Mouse (Mus musculus) testis, adult 2 months (tissue): ENCODE measurements around the gene Tmtc4.

Experiments used
- CTCF ChIP-seq: fragments of 200-500 bp; IDR thresholded peaks from 2 replicates; pipeline ENCODE4 v1.5.1; 2012; ENCODE audit warnings: low read depth, mild to moderate bottlenecking, inconsistent platforms, low read length, moderate library complexity; ENCODE audit not compliant: control insufficient read depth, insufficient read depth, insufficient replicate concordance
- POLR2A ChIP-seq: fragments of 200-500 bp; IDR thresholded peaks from 2 replicates; pipeline ENCODE4 v1.6.1; 2012; ENCODE audit warnings: low read depth, mild to moderate bottlenecking, inconsistent platforms, low read length, moderate library complexity; ENCODE audit not compliant: control insufficient read depth

GRCm38 (mm10) chr14:122920011-122920410 lies 63.8 kb downstream of the Tmtc4 start:
- TF ChIP-seq CTCF = no peak
- no peak for TF ChIP-seq POLR2A
